Mouse (Mus musculus): ENCODE results near the gene Olfr951. TPM values are rescaled to one million over a fixed set of nuclear protein-coding genes. Genes with fewer than 3 reads are reported as not detected.

Gene Olfr951
- polyA plus RNA-seq (2012; rRNA removed): not detected in 2 replicates

DNA sequence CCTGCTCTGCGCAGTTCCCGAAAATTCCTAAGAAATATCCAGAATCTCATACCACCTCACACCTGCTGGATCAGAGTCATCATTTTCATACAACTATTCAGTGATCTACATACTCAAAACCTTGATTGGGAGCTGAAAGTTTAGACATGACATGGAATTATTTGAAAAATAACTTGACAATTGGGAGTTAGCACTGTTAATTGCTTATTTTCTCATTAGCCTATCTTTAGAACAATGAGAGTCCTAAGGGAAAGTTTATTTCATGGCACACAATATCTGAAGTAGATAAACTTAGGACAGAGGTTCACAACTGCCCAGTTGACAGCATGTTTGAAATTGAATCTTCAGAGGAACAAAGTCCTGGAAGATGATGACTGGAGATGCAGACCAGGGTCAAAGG is at the start of gene Olfr951:
Olfr951 (plus strand) TSS at position 301 of the 400 bp plus-strand sequence.

GRCm38 (mm10) chr9:39427048-39427447 is 39.8 kb downstream of the Olfr951 start, which contains the start of gene Olfr952:
Gene Olfr952, minus strand, starts transcription at chr9:39427148.

Other genes starting within 250 kb of the Olfr951 start
- gene Olfr943, start 221.1 kb upstream of the Olfr951 start, polyA plus RNA-seq (2012; rRNA removed): not detected in 2 replicates
- not detected in 2 replicates for gene Olfr944, start 185.5 kb upstream of the Olfr951 start, polyA plus RNA-seq (2012; rRNA removed)
- not detected in 2 replicates for gene Olfr1537, start 137.4 kb upstream of the Olfr951 start, polyA plus RNA-seq (2012; rRNA removed)
- not detected in 2 replicates for gene Olfr945, start 110.6 kb upstream of the Olfr951 start, polyA plus RNA-seq (2012; rRNA removed)
- gene Olfr948, start 61.4 kb upstream of the Olfr951 start, polyA plus RNA-seq (2012; rRNA removed): not detected in 2 replicates
- gene Olfr952, start 39.7 kb downstream of the Olfr951 start, polyA plus RNA-seq (2012; rRNA removed): not detected in 2 replicates
- gene Olfr954, start 69.3 kb downstream of the Olfr951 start, polyA plus RNA-seq (2012; rRNA removed): not detected in 2 replicates
- not detected in 2 replicates for gene Olfr955, start 84.5 kb downstream of the Olfr951 start, polyA plus RNA-seq (2012; rRNA removed)
- not detected in 2 replicates for gene Olfr44, start 106.6 kb downstream of the Olfr951 start, polyA plus RNA-seq (2012; rRNA removed)
- not detected in 2 replicates for gene Olfr957, start 128.4 kb downstream of the Olfr951 start, polyA plus RNA-seq (2012; rRNA removed)
- gene Olfr958, start 166.6 kb downstream of the Olfr951 start, polyA plus RNA-seq (2012; rRNA removed): not detected in 2 replicates
- 0.05 and 0.07 TPM in 2 replicates for gene Olfr959, start 188.2 kb downstream of the Olfr951 start, polyA plus RNA-seq (2012; rRNA removed)
- 113 and 134 TPM in 2 replicates for gene AW551984, start 217.0 kb downstream of the Olfr951 start, polyA plus RNA-seq (2012; rRNA removed)
- not detected in 2 replicates for gene Olfr148, start 223.2 kb downstream of the Olfr951 start, polyA plus RNA-seq (2012; rRNA removed)
- not detected in 2 replicates for gene Olfr960, start 234.0 kb downstream of the Olfr951 start, polyA plus RNA-seq (2012; rRNA removed)

Data from central nervous system, embryonic 18 days (tissue).